Mouse (Mus musculus) embryonic stem cell, embryonic (primary cell): ENCODE data around the gene Ripply2.

Experiments used
- CTCF ChIA-PET, 4 experiments: fragments of 300-600 bp in 2 of 4; fragments of 350-600 bp in 2 of 4; sonication (Branson Sonifier 250); formaldehyde crosslinking; loops; one replicate each; lab custom pipeline; 2022; ENCODE audit warnings: inconsistent platforms in 2 of 4; lab: Charles Lee
- POLR2A ChIA-PET, 4 experiments: fragments of 300-600 bp in 2 of 4; fragments of 350-600 bp in 2 of 4; sonication (Branson Sonifier 250); formaldehyde crosslinking; loops; one replicate each; lab custom pipeline; 2022; ENCODE audit warnings: antibody characterized with exemption in 4 of 4, inconsistent platforms in 1 of 4; lab: Charles Lee

The Ripply2 gene

GRCm38 (mm10) chr9:87008919-87009318 lies 6.4 kb upstream of the Ripply2 start:
- CTCF ChIA-PET, result no interaction called here
- POLR2A ChIA-PET, result no interaction called here

- POLR2A ChIA-PET, result interaction anchor here in 2 of 4 experiments (0.6 to 0.7 kb wide), 2 partner anchors 224 to 240 kb away, joined by 3 read pairs; no protein-coding TSS in a partner anchor
Observed at GRCm38 (mm10) chr9:87015938-87016294, 579 bp downstream of the Ripply2 start.

GRCm38 (mm10) chr9:87021778-87022523 lies 6.6 kb downstream of the Ripply2 start, which contains the start of gene Cyb5r4:
Gene Cyb5r4 (plus strand): TSS chr9:87022014.
- ChIA-PET POLR2A (interaction anchor here in 2 of 4 experiments (0.6 to 1.5 kb wide), 11 partner anchors 9 to 554 kb away, joined by 3 to 4 read pairs (median 3); partner anchors contain the start of genes Cep162 (in 1 of the 2), Pgm3 (in 1 of the 2) and Rwdd2a (in 1 of the 2)), CTCF (interaction anchor here in 1 of 4 experiments (0.6 kb wide), 2 partner anchors 12 to 164 kb away, joined by 3 to 7 read pairs; no protein-coding TSS in a partner anchor)

More at GRCm38 (mm10) chr9:87015938-87016294, 579 bp downstream of the Ripply2 start:
- CTCF ChIA-PET, result interaction anchor here in 1 of 4 experiments (0.6 to 0.7 kb wide), 2 partner anchors 18 to 422 kb away, joined by 5 read pairs; no protein-coding TSS in a partner anchor

- ChIA-PET POLR2A (interaction anchor here in 1 of 4 experiments (0.6 kb wide), 1 partner anchor 63 kb away, joined by 4 read pairs; no protein-coding TSS in a partner anchor), CTCF (no interaction called here)
Observed at GRCm38 (mm10) chr9:87025764-87026163, 10.4 kb downstream of the Ripply2 start.

GRCm38 (mm10) chr9:87027423-87028084 lies 12.2 kb downstream of the Ripply2 start:
- ChIA-PET POLR2A (no interaction called here), CTCF (interaction anchor here in 2 of 4 experiments (0.7 to 1.5 kb wide), 4 partner anchors 18 to 1197 kb away, joined by 3 read pairs; no protein-coding TSS in a partner anchor)

GRCm38 (mm10) chr9:87032196-87032595 lies 16.9 kb downstream of the Ripply2 start:
- POLR2A ChIA-PET, result no interaction called here
- CTCF ChIA-PET, result no interaction called here

- CTCF ChIA-PET, result no interaction called here
- POLR2A ChIA-PET, result interaction anchor here in 2 of 4 experiments (1.2 to 1.3 kb wide), 2 partner anchors 13 to 210 kb away, joined by 3 read pairs; no protein-coding TSS in a partner anchor
Observed at GRCm38 (mm10) chr9:87034831-87035580, 19.7 kb downstream of the Ripply2 start.

GRCm38 (mm10) chr9:87049425-87049824 lies 34.1 kb downstream of the Ripply2 start:
- ChIA-PET POLR2A (no interaction called here), CTCF (no interaction called here)

- ChIA-PET POLR2A (no interaction called here), CTCF (no interaction called here)
Observed at GRCm38 (mm10) chr9:87055547-87056235, 40.4 kb downstream of the Ripply2 start.

GRCm38 (mm10) chr9:87062337-87062736 lies 47.0 kb downstream of the Ripply2 start:
- CTCF ChIA-PET, result interaction anchor here in 1 of 4 experiments (0.6 kb wide), 1 partner anchor 491 kb away, joined by 5 read pairs; no protein-coding TSS in a partner anchor
- POLR2A ChIA-PET, result interaction anchor here in 1 of 4 experiments (0.6 kb wide), 1 partner anchor 487 kb away, joined by 5 read pairs; no protein-coding TSS in a partner anchor

- ChIA-PET CTCF (no interaction called here), POLR2A (no interaction called here)
Observed at GRCm38 (mm10) chr9:87068160-87068559, 52.8 kb downstream of the Ripply2 start.
